Mouse (Mus musculus): ENCODE results near the gene Hbq1a. TPM values are rescaled to one million over a fixed set of nuclear protein-coding genes. Genes with fewer than 3 reads are reported as not detected.
"Not testable (repeated sequence)": the region's sequence is repeated elsewhere in the genome, so short reads cannot be mapped to it uniquely, and the experiment has no call there.

Gene Hbq1a
- polyA plus RNA-seq, 1 experiment = not detected

DNA sequence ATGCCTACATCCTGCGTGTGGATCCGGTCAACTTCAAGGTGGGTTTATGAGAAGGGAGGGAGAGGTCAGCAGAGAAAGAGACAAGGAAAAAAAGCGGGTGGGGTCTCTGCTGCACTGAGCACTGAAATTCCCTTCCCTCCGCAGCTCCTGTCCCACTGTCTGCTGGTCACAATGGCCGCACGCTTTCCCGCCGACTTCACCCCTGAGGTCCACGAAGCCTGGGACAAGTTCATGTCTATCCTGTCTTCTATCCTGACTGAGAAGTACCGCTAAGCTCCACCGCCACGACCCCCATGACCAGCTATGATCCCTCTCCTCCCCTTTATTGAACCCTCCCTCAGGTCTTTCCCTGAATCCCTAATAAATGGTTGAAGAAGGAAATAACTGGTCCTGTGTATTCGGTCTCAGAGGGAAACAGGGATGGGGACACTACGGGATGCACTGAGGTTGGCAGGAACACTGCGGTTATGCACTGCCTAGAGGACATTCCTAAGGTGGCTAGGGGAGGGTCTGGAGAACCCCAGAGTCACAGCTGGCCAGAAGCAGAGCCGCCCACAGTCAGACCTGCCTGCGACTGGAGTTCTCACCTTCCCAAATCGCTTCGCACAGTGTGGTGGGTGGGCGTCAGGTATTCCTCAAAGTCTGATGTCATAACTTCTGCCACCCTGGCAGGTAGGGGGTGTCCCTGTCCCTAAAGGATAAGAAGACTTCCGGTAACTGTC lies 22.0 kb upstream of the Hbq1a start:
- no peak for TF ChIP-seq GATA1 (IDR thresholded peaks at IDR 0.05; ENCODE audit: low read length)

- no peak for TF ChIP-seq GATA1 (IDR thresholded peaks at IDR 0.05; ENCODE audit: low read length)
These were observed 21.4 kb upstream of the Hbq1a start for GRCm38 (mm10) chr11:32278458-32278957.

DNA sequence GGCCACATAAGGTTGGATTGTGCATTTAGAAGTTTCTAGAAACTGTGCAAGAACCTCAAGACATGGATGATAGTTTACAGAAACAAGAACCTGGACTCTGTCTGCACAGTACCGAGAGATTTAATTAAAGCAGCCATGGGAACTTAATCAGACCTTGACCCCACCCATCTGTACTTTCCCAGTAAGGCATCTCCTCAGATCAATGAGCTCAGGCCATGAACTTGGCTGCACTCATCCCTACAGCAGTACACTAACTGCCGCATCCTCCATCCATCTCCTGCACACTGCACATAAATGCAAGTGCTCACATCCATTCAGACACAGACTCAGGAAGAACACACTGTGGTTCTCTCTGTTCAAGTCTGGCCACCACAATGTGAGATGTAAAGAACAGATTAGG lies 19.2 kb upstream of the Hbq1a start:
- no peak for TF ChIP-seq GATA1 (IDR thresholded peaks at IDR 0.05; ENCODE audit: low read length)

- no peak for TF ChIP-seq GATA1 (IDR thresholded peaks at IDR 0.05; ENCODE audit: low read length)
These were observed 18.3 kb upstream of the Hbq1a start for GRCm38 (mm10) chr11:32281416-32282144.

DNA sequence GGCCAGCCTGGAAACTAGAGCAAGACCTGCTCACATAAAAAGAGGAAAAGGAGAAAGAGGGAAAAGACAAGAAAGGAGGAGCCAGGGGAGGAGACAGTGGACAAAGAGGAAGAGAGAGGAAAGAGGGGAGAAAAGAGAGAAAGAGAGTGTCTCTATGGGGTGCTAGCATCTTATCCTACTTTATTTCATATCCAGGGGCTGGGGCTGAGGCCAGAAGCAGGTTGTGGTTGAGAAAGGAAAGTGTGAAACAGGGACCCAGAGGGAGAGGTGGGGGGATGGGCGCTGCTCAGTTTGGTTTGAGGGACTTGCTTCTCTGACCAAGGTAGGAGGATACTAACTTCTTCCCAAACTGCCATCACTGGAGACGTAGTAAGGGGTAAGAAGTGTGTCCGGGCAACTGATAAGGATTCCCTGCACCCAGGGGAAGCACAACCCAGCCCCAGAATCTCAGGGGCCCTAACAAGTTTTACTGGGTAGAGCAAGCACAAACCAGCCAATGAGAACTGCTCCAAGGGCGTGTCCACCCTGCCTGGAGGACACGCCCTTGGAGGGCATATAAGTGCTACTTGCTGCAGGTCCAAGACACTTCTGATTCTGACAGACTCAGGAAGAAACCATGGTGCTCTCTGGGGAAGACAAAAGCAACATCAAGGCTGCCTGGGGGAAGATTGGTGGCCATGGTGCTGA lies 16.6 kb upstream of the Hbq1a start, which contains the start of gene Hba-a1:
Hba-a1 (plus strand) TSS at position 421 of the 687 bp plus-strand sequence.
- TF ChIP-seq GATA1 (IDR thresholded peaks at IDR 0.05; ENCODE audit: low read length) = not testable (repeated sequence)

- TF ChIP-seq GATA1 (IDR thresholded peaks at IDR 0.05; ENCODE audit: low read length) = no peak
These were observed 14.7 kb upstream of the Hbq1a start for GRCm38 (mm10) chr11:32285031-32285775.

- TF ChIP-seq GATA1 (IDR thresholded peaks at IDR 0.05; ENCODE audit: low read length) = not testable (repeated sequence)
These were observed 13.0 kb upstream of the Hbq1a start, which contains the start of gene Hbq1b for GRCm38 (mm10) chr11:32286695-32287492. Gene Hbq1b, plus strand, starts transcription at chr11:32286965.

DNA sequence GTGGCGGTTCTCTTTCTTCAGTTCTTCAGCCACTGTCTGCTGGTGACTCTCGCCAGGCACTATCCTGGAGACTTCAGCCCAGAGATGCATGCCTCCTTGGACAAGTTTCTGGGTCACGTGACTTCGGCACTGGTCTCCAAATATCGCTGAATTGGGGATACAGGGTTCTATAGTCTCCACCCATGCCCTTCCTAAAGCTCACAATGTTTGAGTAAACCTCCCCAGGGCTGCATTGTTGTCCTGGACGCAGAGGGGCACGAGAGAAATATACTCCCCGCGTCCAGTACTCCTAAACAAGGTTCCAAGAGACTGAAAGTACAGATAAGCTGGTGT lies 12.4 kb upstream of the Hbq1a start:
- no peak for TF ChIP-seq GATA1 (IDR thresholded peaks at IDR 0.05; ENCODE audit: low read length)

- not testable (repeated sequence) for TF ChIP-seq GATA1 (IDR thresholded peaks at IDR 0.05; ENCODE audit: low read length)
These were observed 3.7 kb upstream of the Hbq1a start, which contains the start of gene Hba-a2 for GRCm38 (mm10) chr11:32296203-32296602. Gene Hba-a2, plus strand, starts transcription at chr11:32296489.

GRCm38 (mm10) chr11:32297866-32298531 lies 1.9 kb upstream of the Hbq1a start:
- TF ChIP-seq GATA1 (IDR thresholded peaks at IDR 0.05; ENCODE audit: low read length) = no peak

- TF ChIP-seq GATA1 (IDR thresholded peaks at IDR 0.05; ENCODE audit: low read length) = no peak
These were observed 1.3 kb upstream of the Hbq1a start for GRCm38 (mm10) chr11:32298532-32298918.

- no peak for TF ChIP-seq GATA1 (IDR thresholded peaks at IDR 0.05; ENCODE audit: low read length)
These were observed 704 bp downstream of the Hbq1a start for GRCm38 (mm10) chr11:32300279-32301267.

DNA sequence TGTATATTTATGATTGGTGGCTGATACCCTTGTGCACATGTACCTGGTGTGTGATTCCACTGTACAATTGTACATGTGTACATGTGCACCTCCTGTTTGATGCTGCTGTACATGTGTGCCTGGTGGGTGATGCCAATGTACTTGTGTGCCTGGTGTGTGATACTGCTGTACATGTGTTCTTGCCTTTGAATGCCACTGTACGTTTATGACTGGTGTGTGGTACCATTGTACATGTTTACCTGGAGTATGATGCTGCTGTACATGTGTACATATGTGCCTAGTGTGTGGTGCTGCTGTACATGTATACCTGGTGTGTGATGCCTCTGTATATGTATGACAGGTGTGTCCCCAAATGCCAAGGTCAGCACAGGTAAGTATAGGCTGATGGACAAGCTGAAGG lies 1.6 kb downstream of the Hbq1a start:
- TF ChIP-seq GATA1 (IDR thresholded peaks at IDR 0.05; ENCODE audit: low read length) = no peak
